Mouse (Mus musculus): ENCODE data around the gene Kiss1r. TPM values are rescaled to one million over a fixed set of nuclear protein-coding genes. Genes with fewer than 3 reads are reported as not detected.

Gene Kiss1r
- 0.35 and 0.43 TPM in 2 replicates for polyA plus RNA-seq (2016; fragmentation: Nextera tagmentation; extraction: Ambion mirVana)

DNA sequence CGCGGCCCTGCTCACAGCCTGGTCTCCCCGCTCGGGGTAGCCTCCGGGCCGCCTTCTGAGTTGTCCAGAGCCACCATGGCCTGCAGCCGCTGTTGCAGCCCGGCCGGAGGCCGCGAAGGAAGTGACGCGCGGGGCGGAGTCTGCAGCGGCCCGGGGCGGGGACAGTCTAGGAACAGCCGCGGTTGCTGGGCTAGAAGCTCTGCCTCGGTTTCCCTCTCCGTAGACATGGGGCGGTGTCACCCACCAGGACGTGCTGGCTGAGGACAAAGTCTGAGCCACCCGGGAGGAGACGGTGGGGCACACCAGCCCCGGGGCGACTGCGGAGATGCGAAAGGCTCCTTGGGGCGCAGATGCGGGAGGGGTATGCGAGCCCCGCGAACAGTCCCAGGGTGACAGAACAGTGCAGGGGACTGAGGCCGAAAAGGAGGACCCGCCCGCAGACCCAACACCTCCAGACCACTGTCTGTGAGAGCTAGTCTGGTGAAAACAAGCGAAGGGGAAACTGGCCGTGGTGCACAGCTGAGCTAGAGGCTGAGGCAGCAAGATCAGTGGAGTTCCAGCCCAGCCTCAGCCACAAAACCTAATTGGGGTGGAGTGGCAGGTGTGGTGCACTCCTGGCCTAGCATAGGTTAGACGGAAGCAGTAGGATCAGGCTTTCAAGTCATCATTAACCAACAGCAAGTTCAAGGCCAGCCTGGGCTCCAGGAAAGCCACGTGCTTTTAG, at the start of gene Kiss1r:
Gene Kiss1r, plus strand, starts transcription at position 164 of the 724 bp plus-strand sequence.
- Histone ChIP-seq H3K4me1 (peaks cover 94% of the 10 kb centered on the region), H3K9ac (peak within 1 kb of the TSS; percentile 93), H3K36me3 (peaks cover 14% of the 10 kb centered on the region), H3K27me3 (replicated peaks) (peaks cover 49% of the 10 kb centered on the region), H3K27ac (peak within 1 kb of the TSS; percentile 92), H3K4me3 (peak within 1 kb of the TSS; percentile 81), H3K4me2 (peak within 1 kb of the TSS; percentile 98), H3K9me3 (replicated peaks) (no peaks in the 10 kb centered on the region)
- ATAC-seq, result peak; percentile 77
- WGBS (ENCODE audit: insufficient replicate concordance), result 2% methylated on average over 42 of the region's 42 CpGs

- no peak overlapping the region for H3K4me3 ChIP-seq
- no peaks in the 10 kb centered on the region for H3K9me3 ChIP-seq (replicated peaks)
- no peak overlapping the region for H3K9ac ChIP-seq
- peaks cover 46% of the 10 kb centered on the region for H3K27me3 ChIP-seq (replicated peaks)
- no peak overlapping the region for H3K27ac ChIP-seq
- 82% methylated on average over 8 of the region's 8 CpGs for WGBS (ENCODE audit: insufficient replicate concordance)
- no peaks in the 10 kb centered on the region for H3K36me3 ChIP-seq
- H3K4me2 ChIP-seq, result no peak overlapping the region
- no peak for ATAC-seq
- peaks cover 19% of the 10 kb centered on the region for H3K4me1 ChIP-seq
These were observed 44.9 kb upstream of the Kiss1r start for GRCm38 (mm10) chr10:79871845-79872244.

- Histone ChIP-seq H3K9me3 (replicated peaks) (no peaks in the 10 kb centered on the region), H3K9ac (no peak overlapping the region), H3K4me3 (no peak overlapping the region), H3K4me2 (peak overlapping the region; percentile 81), H3K36me3 (no peaks in the 10 kb centered on the region), H3K27ac (no peak overlapping the region), H3K4me1 (peaks cover 29% of the 10 kb centered on the region), H3K27me3 (replicated peaks) (peaks cover 46% of the 10 kb centered on the region)
- WGBS (ENCODE audit: insufficient replicate concordance), result 37% methylated on average over 3 of the region's 3 CpGs
- ATAC-seq, result no peak
These were observed 43.9 kb upstream of the Kiss1r start for GRCm38 (mm10) chr10:79872862-79873261.

DNA sequence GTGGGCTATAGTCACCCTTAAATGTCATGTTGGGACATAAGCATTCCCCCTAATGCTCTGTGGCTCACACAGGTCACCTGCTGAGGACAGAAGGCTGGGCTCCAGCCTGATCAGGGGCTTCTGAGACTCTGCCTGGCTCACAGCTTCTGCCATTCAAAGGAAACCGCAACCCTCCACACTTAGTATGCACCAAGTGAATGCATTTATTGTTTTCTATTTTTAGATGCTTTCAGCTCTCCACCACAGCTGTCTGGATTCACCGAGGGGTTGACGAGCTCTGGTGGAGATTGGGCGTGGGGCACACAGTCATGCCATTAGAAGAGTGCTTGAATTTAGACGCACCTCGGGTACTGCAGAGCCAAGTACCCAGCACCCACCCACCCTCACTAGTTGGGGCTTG, 43.5 kb upstream of the Kiss1r start:
- 10% methylated on average over 6 of the region's 6 CpGs for WGBS (ENCODE audit: insufficient replicate concordance)
- peak overlapping the region; percentile 81 for H3K4me2 ChIP-seq
- no peaks in the 10 kb centered on the region for H3K9me3 ChIP-seq (replicated peaks)
- H3K36me3 ChIP-seq, result no peaks in the 10 kb centered on the region
- H3K27me3 ChIP-seq (replicated peaks), result peaks cover 46% of the 10 kb centered on the region
- peaks cover 34% of the 10 kb centered on the region for H3K4me1 ChIP-seq
- no peak for ATAC-seq
- H3K4me3 ChIP-seq, result peak overlapping the region; percentile 56
- no peak overlapping the region for H3K9ac ChIP-seq
- no peak overlapping the region for H3K27ac ChIP-seq

DNA sequence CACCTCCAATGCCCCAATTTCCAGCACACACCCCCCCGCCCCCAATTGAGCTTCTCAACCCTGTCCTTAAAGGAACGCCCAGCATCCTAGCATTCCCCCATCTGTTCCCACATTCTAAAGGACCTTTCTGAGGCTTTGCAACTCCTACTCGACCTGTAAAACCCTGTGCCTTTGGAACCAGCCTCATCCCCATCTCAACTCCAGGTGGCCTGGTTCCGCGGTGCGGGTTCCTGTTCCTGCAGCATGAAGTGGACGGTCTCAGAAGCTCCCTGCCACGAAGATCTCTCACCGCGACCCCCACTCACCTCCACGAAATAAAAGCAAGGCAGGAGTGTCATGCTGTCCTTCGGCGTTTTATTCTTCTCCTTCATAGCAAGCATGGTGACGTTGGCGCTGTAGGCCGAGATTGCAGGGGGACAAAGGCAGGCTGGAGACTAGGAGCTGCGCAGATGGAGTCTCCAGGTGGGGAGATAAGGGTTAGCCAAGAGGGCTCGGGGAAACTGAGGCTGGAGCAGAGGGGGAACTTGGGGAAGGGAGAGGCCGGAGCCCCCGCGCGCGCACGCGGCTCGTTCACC, 43.0 kb upstream of the Kiss1r start:
- Histone ChIP-seq H3K9me3 (replicated peaks) (no peaks in the 10 kb centered on the region), H3K27me3 (replicated peaks) (peaks cover 46% of the 10 kb centered on the region), H3K4me3 (peak overlapping the region; percentile 56), H3K4me1 (peaks cover 38% of the 10 kb centered on the region), H3K36me3 (no peaks in the 10 kb centered on the region), H3K27ac (0 out of 2 replicates have a peak overlapping the region, but pooled peaks have one; percentile 2), H3K9ac (peak overlapping the region; percentile 58), H3K4me2 (peak overlapping the region; percentile 81)
- WGBS (ENCODE audit: insufficient replicate concordance), result 3% methylated on average over 26 of the region's 26 CpGs
- ATAC-seq, result no peak

GRCm38 (mm10) chr10:79874290-79874862, 42.4 kb upstream of the Kiss1r start, which contains the start of the genes Prtn3 and Plppr3:
Gene Prtn3, plus strand, starts transcription at chr10:79874476.
Gene Plppr3, minus strand, starts transcription at chr10:79874634.
- ATAC-seq, result 0 out of 2 replicates have a peak, but pooled peaks have one; percentile 5
- Histone ChIP-seq H3K9me3 (replicated peaks) (no peaks in the 10 kb centered on the region), H3K36me3 (no peaks in the 10 kb centered on the region), H3K4me3 (peak within 1 kb of the TSS; percentile 56), H3K4me2 (peak within 1 kb of the TSS; percentile 81), H3K9ac (peak within 1 kb of the TSS; percentile 58), H3K4me1 (peaks cover 41% of the 10 kb centered on the region), H3K27me3 (replicated peaks) (peaks cover 48% of the 10 kb centered on the region), H3K27ac (0 out of 2 replicates have a peak within 1 kb of the TSS, but pooled peaks have one; percentile 2)
- WGBS (ENCODE audit: insufficient replicate concordance), result 2% methylated on average over 54 of the region's 57 CpGs

DNA sequence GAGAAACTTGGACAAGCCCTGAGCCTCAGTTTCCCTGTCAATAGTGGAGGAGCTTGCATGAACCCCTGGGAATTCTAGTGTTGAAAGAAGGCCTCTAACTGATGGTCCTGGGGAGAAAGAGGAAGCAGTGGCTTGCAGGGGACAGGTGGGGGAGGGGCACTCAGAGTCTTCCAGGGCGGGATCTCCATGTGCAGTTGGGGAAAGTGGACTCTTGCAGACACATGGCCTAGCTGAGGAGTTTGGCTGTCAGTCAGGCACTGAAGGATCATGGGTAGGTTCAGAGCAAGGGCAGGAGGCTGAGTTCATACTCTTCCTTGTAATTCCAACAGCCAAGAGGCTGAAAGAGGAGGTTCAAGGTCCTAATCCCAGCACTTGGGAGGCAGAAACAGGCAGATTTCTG, 39.6 kb upstream of the Kiss1r start:
- Histone ChIP-seq H3K4me3 (no peak overlapping the region), H3K27ac (peak overlapping the region; percentile 38; the same call in 1 of the 2 replicates), H3K9me3 (replicated peaks) (no peaks in the 10 kb centered on the region), H3K4me1 (peaks cover 68% of the 10 kb centered on the region), H3K9ac (no peak overlapping the region), H3K36me3 (no peaks in the 10 kb centered on the region), H3K27me3 (replicated peaks) (peaks cover 44% of the 10 kb centered on the region), H3K4me2 (0 out of 2 replicates have a peak overlapping the region, but pooled peaks have one; percentile 3)
- 16% methylated on average over 1 of the region's 1 CpGs for WGBS (ENCODE audit: insufficient replicate concordance)
- ATAC-seq, result no peak

- WGBS (ENCODE audit: insufficient replicate concordance), result 17% methylated on average over 12 of the region's 12 CpGs
- ATAC-seq, result no peak
- Histone ChIP-seq H3K9ac (no peak overlapping the region), H3K4me2 (peak overlapping the region; percentile 34), H3K4me3 (no peak overlapping the region), H3K36me3 (no peaks in the 10 kb centered on the region), H3K9me3 (replicated peaks) (no peaks in the 10 kb centered on the region), H3K4me1 (peaks cover 74% of the 10 kb centered on the region), H3K27ac (peak overlapping the region; percentile 38; the same call in 1 of the 2 replicates), H3K27me3 (replicated peaks) (peaks cover 42% of the 10 kb centered on the region)
These were observed 39.0 kb upstream of the Kiss1r start for GRCm38 (mm10) chr10:79877757-79878156.

GRCm38 (mm10) chr10:79879527-79879926, 37.2 kb upstream of the Kiss1r start:
- Histone ChIP-seq H3K36me3 (no peaks in the 10 kb centered on the region), H3K9ac (no peak overlapping the region), H3K27ac (0 out of 2 replicates have a peak overlapping the region, but pooled peaks have one; percentile 2), H3K27me3 (replicated peaks) (peaks cover 34% of the 10 kb centered on the region), H3K4me1 (peaks cover 70% of the 10 kb centered on the region), H3K4me2 (peak overlapping the region; percentile 68; the same call in 1 of the 2 replicates), H3K9me3 (replicated peaks) (no peaks in the 10 kb centered on the region), H3K4me3 (no peak overlapping the region)
- no peak; the same call in 1 of the 2 replicates for ATAC-seq
- 27% methylated on average over 3 of the region's 3 CpGs for WGBS (ENCODE audit: insufficient replicate concordance)

- peak overlapping the region; percentile 68 for H3K4me2 ChIP-seq
- H3K27ac ChIP-seq, result peak overlapping the region; percentile 45; the same call in 1 of the 2 replicates
- peaks cover 68% of the 10 kb centered on the region for H3K4me1 ChIP-seq
- H3K9me3 ChIP-seq (replicated peaks), result no peaks in the 10 kb centered on the region
- no peak overlapping the region for H3K9ac ChIP-seq
- H3K36me3 ChIP-seq, result no peaks in the 10 kb centered on the region
- peak overlapping the region; percentile 38 for H3K4me3 ChIP-seq
- WGBS (ENCODE audit: insufficient replicate concordance), result 12% methylated on average over 9 of the region's 9 CpGs
- H3K27me3 ChIP-seq (replicated peaks), result peaks cover 22% of the 10 kb centered on the region
- ATAC-seq, result 0 out of 2 replicates have a peak, but pooled peaks have one; percentile 28
These were observed 36.0 kb upstream of the Kiss1r start for GRCm38 (mm10) chr10:79880721-79881120.

- H3K9me3 ChIP-seq (replicated peaks), result no peaks in the 10 kb centered on the region
- peak overlapping the region; percentile 55 for H3K9ac ChIP-seq
- peak overlapping the region; percentile 68 for H3K4me2 ChIP-seq
- peak overlapping the region; percentile 38 for H3K4me3 ChIP-seq
- H3K4me1 ChIP-seq, result peaks cover 65% of the 10 kb centered on the region
- 0 out of 2 replicates have a peak overlapping the region, but pooled peaks have one; percentile 32 for H3K27ac ChIP-seq
- no peaks in the 10 kb centered on the region for H3K36me3 ChIP-seq
- peaks cover 21% of the 10 kb centered on the region for H3K27me3 ChIP-seq (replicated peaks)
- peak; percentile 61 for ATAC-seq
- WGBS (ENCODE audit: insufficient replicate concordance), result 3% methylated on average over 22 of the region's 22 CpGs
These were observed 34.8 kb upstream of the Kiss1r start for GRCm38 (mm10) chr10:79881981-79882380.
